Mouse (Mus musculus): ENCODE measurements around the gene Ing1. TPM values are rescaled to one million over a fixed set of nuclear protein-coding genes. Genes with fewer than 3 reads are reported as not detected.

The Ing1 gene
- polyA plus RNA-seq, 1 experiment = 16.1 TPM

GRCm38 (mm10) chr8:11575604-11576384, 20.4 kb downstream of the Ing1 start:
- 51% methylated on average over 16 of the region's 16 CpGs for WGBS
- DNase-seq (ENCODE audit: low read depth in 1 of 2, low spot score in 2 of 2) = no peak
- no peak overlapping the region for H3K27ac ChIP-seq (ENCODE audit: insufficient read depth, low read length)
- no peaks in the 10 kb centered on the region for H3K4me1 ChIP-seq (ENCODE audit: control insufficient read depth, insufficient read depth, insufficient read length)
- TF ChIP-seq CTCF (IDR thresholded peaks at IDR 0.05; ENCODE audit: extremely low read depth, insufficient read depth, insufficient read length, insufficient replicate concordance) (no peak), POLR2A (IDR thresholded peaks at IDR 0.05; ENCODE audit: low read depth, low read length) (no peak)
- no peak overlapping the region for H3K4me3 ChIP-seq (ENCODE audit: extremely low read depth, insufficient read depth, insufficient read length)
- H3K27me3 ChIP-seq (ENCODE audit: control insufficient read depth, insufficient read depth, low read length) = no peaks in the 10 kb centered on the region
- no peaks in the 10 kb centered on the region for H3K36me3 ChIP-seq (ENCODE audit: control insufficient read depth, insufficient read depth, low read length)

GRCm38 (mm10) chr8:11585513-11586373, 30.4 kb downstream of the Ing1 start:
- Histone ChIP-seq H3K4me3 (ENCODE audit: extremely low read depth, insufficient read depth, insufficient read length) (no peak overlapping the region), H3K36me3 (ENCODE audit: control insufficient read depth, insufficient read depth, low read length) (no peaks in the 10 kb centered on the region), H3K27ac (ENCODE audit: insufficient read depth, low read length) (no peak overlapping the region), H3K4me1 (ENCODE audit: control insufficient read depth, insufficient read depth, insufficient read length) (no peaks in the 10 kb centered on the region), H3K27me3 (ENCODE audit: control insufficient read depth, insufficient read depth, low read length) (no peaks in the 10 kb centered on the region)
- no peak for TF ChIP-seq POLR2A (IDR thresholded peaks at IDR 0.05; ENCODE audit: low read depth, low read length)
- no peak for TF ChIP-seq CTCF (IDR thresholded peaks at IDR 0.05; ENCODE audit: extremely low read depth, insufficient read depth, insufficient read length, insufficient replicate concordance)
- 26% methylated on average over 21 of the region's 21 CpGs for WGBS
- no peak for DNase-seq (ENCODE audit: low read depth in 1 of 2, low spot score in 2 of 2)

GRCm38 (mm10) chr8:11586374-11586745, 31.0 kb downstream of the Ing1 start:
- Histone ChIP-seq H3K4me1 (ENCODE audit: control insufficient read depth, insufficient read depth, insufficient read length) (no peaks in the 10 kb centered on the region), H3K27me3 (ENCODE audit: control insufficient read depth, insufficient read depth, low read length) (no peaks in the 10 kb centered on the region), H3K36me3 (ENCODE audit: control insufficient read depth, insufficient read depth, low read length) (no peaks in the 10 kb centered on the region), H3K4me3 (ENCODE audit: extremely low read depth, insufficient read depth, insufficient read length) (no peak overlapping the region), H3K27ac (ENCODE audit: insufficient read depth, low read length) (no peak overlapping the region)
- TF ChIP-seq POLR2A (IDR thresholded peaks at IDR 0.05; ENCODE audit: low read depth, low read length) (no peak), CTCF (IDR thresholded peaks at IDR 0.05; ENCODE audit: extremely low read depth, insufficient read depth, insufficient read length, insufficient replicate concordance) (no peak)
- no peak for DNase-seq (ENCODE audit: low read depth in 1 of 2, low spot score in 2 of 2)
- WGBS = 41% methylated on average over 2 of the region's 2 CpGs

GRCm38 (mm10) chr8:11591837-11592236, 36.5 kb downstream of the Ing1 start:
- H3K27me3 ChIP-seq (ENCODE audit: control insufficient read depth, insufficient read depth, low read length) = no peaks in the 10 kb centered on the region
- no peak for DNase-seq (ENCODE audit: low read depth in 1 of 2, low spot score in 2 of 2)
- H3K4me1 ChIP-seq (ENCODE audit: control insufficient read depth, insufficient read depth, insufficient read length) = no peaks in the 10 kb centered on the region
- H3K27ac ChIP-seq (ENCODE audit: insufficient read depth, low read length) = no peak overlapping the region
- WGBS = 63% methylated on average over 4 of the region's 4 CpGs
- H3K4me3 ChIP-seq (ENCODE audit: extremely low read depth, insufficient read depth, insufficient read length) = no peak overlapping the region
- no peak for TF ChIP-seq POLR2A (IDR thresholded peaks at IDR 0.05; ENCODE audit: low read depth, low read length)
- no peak for TF ChIP-seq CTCF (IDR thresholded peaks at IDR 0.05; ENCODE audit: extremely low read depth, insufficient read depth, insufficient read length, insufficient replicate concordance)
- H3K36me3 ChIP-seq (ENCODE audit: control insufficient read depth, insufficient read depth, low read length) = no peaks in the 10 kb centered on the region

- no peaks in the 10 kb centered on the region for H3K4me1 ChIP-seq (ENCODE audit: control insufficient read depth, insufficient read depth, insufficient read length)
- H3K27ac ChIP-seq (ENCODE audit: insufficient read depth, low read length) = no peak overlapping the region
- 12% methylated on average over 13 of the region's 13 CpGs for WGBS
- TF ChIP-seq CTCF (IDR thresholded peaks at IDR 0.05; ENCODE audit: extremely low read depth, insufficient read depth, insufficient read length, insufficient replicate concordance) (no peak), POLR2A (IDR thresholded peaks at IDR 0.05; ENCODE audit: low read depth, low read length) (no peak)
- DNase-seq (ENCODE audit: low read depth in 1 of 2, low spot score in 2 of 2) = no peak
- H3K4me3 ChIP-seq (ENCODE audit: extremely low read depth, insufficient read depth, insufficient read length) = no peak overlapping the region
- no peaks in the 10 kb centered on the region for H3K27me3 ChIP-seq (ENCODE audit: control insufficient read depth, insufficient read depth, low read length)
- H3K36me3 ChIP-seq (ENCODE audit: control insufficient read depth, insufficient read depth, low read length) = no peaks in the 10 kb centered on the region
These were observed 36.9 kb downstream of the Ing1 start for GRCm38 (mm10) chr8:11592296-11592695.

- Histone ChIP-seq H3K27ac (ENCODE audit: insufficient read depth, low read length) (no peak overlapping the region), H3K27me3 (ENCODE audit: control insufficient read depth, insufficient read depth, low read length) (no peaks in the 10 kb centered on the region), H3K4me1 (ENCODE audit: control insufficient read depth, insufficient read depth, insufficient read length) (no peaks in the 10 kb centered on the region), H3K4me3 (ENCODE audit: extremely low read depth, insufficient read depth, insufficient read length) (no peak overlapping the region), H3K36me3 (ENCODE audit: control insufficient read depth, insufficient read depth, low read length) (no peaks in the 10 kb centered on the region)
- DNase-seq (ENCODE audit: low read depth in 1 of 2, low spot score in 2 of 2) = no peak
- WGBS = 73% methylated on average over 12 of the region's 12 CpGs
- TF ChIP-seq POLR2A (IDR thresholded peaks at IDR 0.05; ENCODE audit: low read depth, low read length) (no peak), CTCF (IDR thresholded peaks at IDR 0.05; ENCODE audit: extremely low read depth, insufficient read depth, insufficient read length, insufficient replicate concordance) (no peak)
These were observed 38.0 kb downstream of the Ing1 start for GRCm38 (mm10) chr8:11593222-11593884.

All from spleen, adult 2 months (tissue).